Mouse (Mus musculus): ENCODE results near the gene Oxa1l.

GRCm38 (mm10) chr14:54360577-54361340 is at the start of gene Oxa1l:
- TF ChIP-seq CTCF (IDR thresholded peaks at IDR 0.05; ENCODE audit: extremely low read depth, insufficient read depth, low read length) (no peak), POLR2A (IDR thresholded peaks at IDR 0.05; ENCODE audit: extremely low read depth, insufficient read depth, low read length) (peak; percentile 92)

Measured in cortical plate, adult 2 months (tissue).